Mouse (Mus musculus) lung, embryonic 16.5 days (tissue): ENCODE data around the gene Mllt3. TPM values are rescaled to one million over a fixed set of nuclear protein-coding genes. Genes with fewer than 3 reads are reported as not detected.

ENCODE experiments used
- ATAC-seq: fragments of 200-750 bp; cut with Nextera tagmentation; 2 replicates; pipeline ENCODE4 v1.8.0; 2017; ENCODE audit warnings: low read depth, mild to moderate bottlenecking, moderate library complexity
- H3K27ac ChIP-seq: fragments of 300-500 bp; sonication (generic); 2 replicates; pipeline ENCODE4 v1.5.1; 2014; ENCODE audit warnings: mild to moderate bottlenecking, control low read depth, low read length
- H3K27me3 ChIP-seq: fragments of 300-500 bp; sonication (generic); 2 replicates; pipeline ENCODE4 v1.6.1; 2014; ENCODE audit warnings: low read depth, low read length, mixed read lengths; ENCODE audit not compliant: control insufficient read depth, insufficient read depth
- H3K36me3 ChIP-seq: fragments of 300-500 bp; sonication (generic); 2 replicates; pipeline ENCODE4 v1.6.1; 2014; ENCODE audit warnings: low read length; ENCODE audit not compliant: control insufficient read depth, insufficient read depth
- H3K4me1 ChIP-seq: fragments of 300-500 bp; sonication (generic); replicated peaks from 2 replicates; pipeline ENCODE4 v1.6.1; 2014; ENCODE audit warnings: low read length, mixed read lengths; ENCODE audit not compliant: control insufficient read depth, insufficient read depth
- H3K4me2 ChIP-seq: fragments of 300-500 bp; sonication (generic); 2 replicates; pipeline ENCODE4 v1.6.1; 2014; ENCODE audit warnings: low read depth, low read length, control low read depth
- H3K4me3 ChIP-seq: fragments of 300-500 bp; sonication (generic); 2 replicates; pipeline ENCODE4 v1.5.1; 2014; ENCODE audit warnings: mild to moderate bottlenecking, low read length, control low read depth
- H3K9ac ChIP-seq: fragments of 300-500 bp; sonication (generic); 2 replicates; pipeline ENCODE4 v1.6.1; 2014; ENCODE audit warnings: low read length, control low read depth
- H3K9me3 ChIP-seq: fragments of 300-500 bp; sonication (generic); 2 replicates; pipeline ENCODE4 v1.6.1; 2016; ENCODE audit warnings: low read length; ENCODE audit not compliant: control insufficient read depth
- WGBS: fragments of 180-500 bp; shearing (Covaris S2); extraction: QIAGEN DNeasy Blood & Tissue Kit; methylation state at CpG from one replicate; pipeline ENCODE4 v1.1.7; 2014; 5-methylcytosine and 5-hydroxymethylcytosine counted together
- polyA plus RNA-seq: library from polyadenylated mRNA; unstranded; fragments of >200 nt; fragmentation: Nextera tagmentation; extraction: Ambion mirVana; gene quantifications from 2 replicates; pipeline ENCODE4 v1.2.1, GENCODE M21; 2015

The Mllt3 gene
- 43.6 and 45.1 TPM in 2 replicates for polyA plus RNA-seq

DNA sequence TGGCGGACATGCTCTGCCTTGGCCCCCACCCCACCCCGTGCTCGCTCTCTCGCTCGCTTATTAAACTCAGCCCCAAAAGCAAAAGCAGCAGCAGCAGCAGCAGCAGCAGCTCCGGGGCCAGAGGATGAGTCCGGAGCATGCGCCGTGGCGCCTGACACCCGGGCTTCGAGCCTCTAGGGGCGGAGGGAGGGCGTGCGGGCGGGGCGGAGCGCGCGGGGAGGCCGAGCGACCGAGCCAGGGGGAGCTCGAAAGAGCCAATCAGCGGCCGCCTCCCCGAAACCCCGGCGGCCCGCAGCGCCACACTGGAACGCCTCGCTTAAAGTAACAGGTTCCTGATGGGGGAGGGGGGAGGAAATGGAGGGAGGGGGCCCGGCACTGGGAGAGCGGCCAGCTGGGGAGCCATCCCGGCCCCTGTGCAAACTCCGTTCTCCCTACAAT is at the start of gene Mllt3:
TSS of gene Mllt3 (minus strand) at position 149 of the 438 bp plus-strand sequence.
- Histone ChIP-seq H3K9me3 (no peaks in the 10 kb centered on the region), H3K4me1 (peaks cover 26% of the 10 kb centered on the region), H3K4me3 (peak within 1 kb of the TSS; percentile 86), H3K4me2 (peak within 1 kb of the TSS; percentile 92), H3K27ac (peak within 1 kb of the TSS; percentile 97), H3K9ac (peak within 1 kb of the TSS; percentile 90), H3K36me3 (no peaks in the 10 kb centered on the region), H3K27me3 (0 out of 2 replicates have a peak, but pooled peaks cover 3% of the 10 kb centered on the region)
- peak; percentile 94 for ATAC-seq
- WGBS: 0% methylated on average over 37 of the region's 37 CpGs

DNA sequence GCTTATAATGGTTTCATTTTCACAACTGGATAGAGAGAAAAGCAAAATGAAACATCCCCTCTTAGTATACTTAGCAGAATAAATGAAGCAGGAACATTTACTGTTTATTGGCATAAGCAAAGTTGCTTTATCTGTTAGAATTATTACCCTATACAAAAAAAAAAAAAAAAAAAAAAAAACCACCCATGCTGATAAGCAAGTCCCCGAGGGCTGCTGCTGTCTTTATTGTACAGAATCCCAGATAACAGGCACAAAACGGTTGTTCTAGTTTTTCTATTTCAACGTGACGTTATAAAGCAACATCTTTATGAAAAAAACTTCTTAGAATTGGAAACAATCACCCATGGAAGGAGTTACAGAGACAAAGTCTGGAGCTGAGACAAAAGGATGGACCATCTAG is 49.2 kb upstream of the Mllt3 start:
- no peaks in the 10 kb centered on the region for H3K27me3 ChIP-seq
- no peak for ATAC-seq
- no peaks in the 10 kb centered on the region for H3K9me3 ChIP-seq
- H3K36me3 ChIP-seq: no peaks in the 10 kb centered on the region
- no peak overlapping the region for H3K9ac ChIP-seq
- no peak overlapping the region for H3K4me3 ChIP-seq
- WGBS: 68% methylated on average over 4 of the region's 4 CpGs
- no peak overlapping the region for H3K27ac ChIP-seq
- H3K4me2 ChIP-seq: no peak overlapping the region
- H3K4me1 ChIP-seq: no peaks in the 10 kb centered on the region

DNA sequence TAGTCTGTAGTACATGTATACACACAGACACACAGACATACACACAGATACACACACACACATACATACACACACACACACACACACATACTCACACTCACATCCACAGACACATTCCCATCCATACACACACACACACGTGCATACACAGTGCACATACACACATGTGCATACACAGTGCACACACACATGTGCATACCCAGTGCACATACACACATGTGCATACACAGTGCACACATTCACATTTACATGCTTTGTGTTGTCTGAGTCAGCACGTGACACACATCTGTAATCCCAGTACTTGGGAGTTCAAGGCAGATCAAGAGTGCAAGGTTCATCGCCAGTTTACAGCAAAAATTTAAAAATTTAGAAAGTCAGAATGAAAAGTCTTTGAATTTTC is 48.7 kb upstream of the Mllt3 start:
- Histone ChIP-seq H3K4me3 (no peak overlapping the region), H3K4me1 (no peaks in the 10 kb centered on the region), H3K27ac (no peak overlapping the region), H3K36me3 (no peaks in the 10 kb centered on the region), H3K4me2 (no peak overlapping the region), H3K9me3 (no peaks in the 10 kb centered on the region), H3K27me3 (no peaks in the 10 kb centered on the region), H3K9ac (no peak overlapping the region)
- WGBS: 90% methylated on average over 3 of the region's 3 CpGs
- ATAC-seq: 0 out of 2 replicates have a peak, but pooled peaks have one; percentile 15

DNA sequence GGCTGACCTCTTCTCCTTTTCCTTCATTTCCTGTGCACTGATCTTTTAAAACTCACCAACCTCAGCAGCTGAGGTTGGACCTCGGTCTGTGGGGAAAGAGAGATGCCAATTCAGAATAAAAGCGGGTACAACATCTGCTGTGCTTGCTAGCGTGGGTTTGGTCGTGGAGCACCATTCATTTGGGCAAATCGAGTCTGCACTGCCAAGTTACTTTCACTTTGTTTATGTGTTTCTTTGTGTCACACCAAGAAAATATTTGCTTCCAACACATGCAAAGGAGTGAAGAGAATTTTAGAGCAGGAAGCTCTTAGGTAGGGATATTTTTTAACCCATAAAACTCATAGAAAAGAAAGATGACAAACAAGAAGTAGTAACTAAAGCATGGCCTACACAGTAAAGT is 48.3 kb upstream of the Mllt3 start:
- Histone ChIP-seq H3K4me2 (0 out of 2 replicates have a peak overlapping the region, but pooled peaks have one; percentile 22), H3K27me3 (no peaks in the 10 kb centered on the region), H3K4me3 (no peak overlapping the region), H3K4me1 (no peaks in the 10 kb centered on the region), H3K27ac (no peak overlapping the region), H3K9ac (no peak overlapping the region), H3K36me3 (no peaks in the 10 kb centered on the region), H3K9me3 (no peaks in the 10 kb centered on the region)
- 37% methylated on average over 5 of the region's 5 CpGs for WGBS
- ATAC-seq: no peak

DNA sequence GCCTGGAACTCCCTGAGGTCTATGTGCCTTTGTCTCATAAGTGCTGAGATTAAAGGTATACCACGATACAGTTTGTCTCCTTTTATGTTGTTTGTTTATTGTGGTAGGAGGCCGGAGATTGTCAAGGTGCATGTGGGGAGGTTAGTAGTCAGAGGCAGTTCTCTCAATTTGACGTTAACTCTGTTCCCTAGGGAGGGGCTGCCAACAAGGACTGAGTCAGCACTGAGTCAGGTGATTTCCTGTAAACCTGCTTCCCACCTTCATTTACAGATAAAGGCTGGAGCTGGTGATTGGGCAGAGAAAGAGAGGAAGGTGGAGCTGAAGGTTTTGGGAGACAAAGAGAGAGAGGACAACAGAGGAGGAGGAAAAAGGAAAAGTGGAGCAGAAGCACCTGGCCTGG is 45.8 kb upstream of the Mllt3 start:
- no peaks in the 10 kb centered on the region for H3K4me1 ChIP-seq
- no peaks in the 10 kb centered on the region for H3K36me3 ChIP-seq
- H3K4me3 ChIP-seq: no peak overlapping the region
- H3K27me3 ChIP-seq: no peaks in the 10 kb centered on the region
- no peak overlapping the region for H3K4me2 ChIP-seq
- H3K27ac ChIP-seq: no peak overlapping the region
- H3K9me3 ChIP-seq: no peaks in the 10 kb centered on the region
- H3K9ac ChIP-seq: no peak overlapping the region
- no peak for ATAC-seq
- WGBS: 52% methylated on average over 3 of the region's 3 CpGs

DNA sequence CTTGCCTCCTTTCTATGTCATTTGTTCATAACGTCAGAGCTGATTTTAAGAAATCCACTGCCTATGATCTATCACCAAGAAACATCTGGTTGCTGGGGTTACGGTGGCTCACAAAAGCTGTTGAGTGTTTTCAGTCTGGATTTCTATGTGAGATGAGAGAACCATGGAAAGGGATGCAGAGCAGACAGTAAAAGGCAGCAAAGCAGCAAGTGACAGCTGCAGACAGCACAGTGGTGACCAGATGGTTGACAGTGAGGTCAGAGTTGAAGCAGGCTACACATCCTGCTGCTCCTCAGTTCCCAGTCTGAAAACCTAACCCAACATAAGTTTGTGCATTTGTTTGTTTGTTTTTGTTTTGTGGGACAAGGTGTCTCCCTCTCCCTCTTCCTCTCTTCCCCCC is 42.2 kb upstream of the Mllt3 start:
- H3K9me3 ChIP-seq: no peaks in the 10 kb centered on the region
- H3K27me3 ChIP-seq: no peaks in the 10 kb centered on the region
- no peak overlapping the region for H3K4me3 ChIP-seq
- no peaks in the 10 kb centered on the region for H3K36me3 ChIP-seq
- WGBS: 60% methylated on average over 2 of the region's 2 CpGs
- no peak overlapping the region for H3K9ac ChIP-seq
- ATAC-seq: no peak
- no peak overlapping the region for H3K27ac ChIP-seq
- H3K4me2 ChIP-seq: no peak overlapping the region
- H3K4me1 ChIP-seq: no peaks in the 10 kb centered on the region

DNA sequence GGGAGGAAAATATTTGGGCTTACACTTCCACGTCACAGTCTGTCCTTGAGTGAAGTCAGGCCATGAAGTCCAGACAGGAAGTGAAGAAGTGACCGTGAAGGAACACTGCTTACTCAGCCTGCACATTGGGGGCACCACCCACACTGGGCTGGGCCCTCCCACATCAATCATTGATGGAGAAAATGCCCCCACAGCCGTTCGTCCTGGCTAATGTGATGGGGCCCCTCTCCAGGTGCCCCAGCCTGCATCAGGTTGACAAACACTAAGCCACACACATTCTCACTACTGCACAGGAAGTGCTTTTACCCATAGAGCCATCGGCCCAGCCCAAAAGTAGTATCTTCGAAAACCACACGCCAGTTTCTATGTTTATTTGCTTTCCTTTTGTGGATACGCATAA is 13.1 kb upstream of the Mllt3 start:
- Histone ChIP-seq H3K9me3 (no peaks in the 10 kb centered on the region), H3K4me1 (no peaks in the 10 kb centered on the region), H3K36me3 (no peaks in the 10 kb centered on the region), H3K4me2 (no peak overlapping the region), H3K9ac (no peak overlapping the region), H3K27ac (no peak overlapping the region), H3K27me3 (no peaks in the 10 kb centered on the region), H3K4me3 (no peak overlapping the region)
- no peak for ATAC-seq
- 50% methylated on average over 8 of the region's 8 CpGs for WGBS

DNA sequence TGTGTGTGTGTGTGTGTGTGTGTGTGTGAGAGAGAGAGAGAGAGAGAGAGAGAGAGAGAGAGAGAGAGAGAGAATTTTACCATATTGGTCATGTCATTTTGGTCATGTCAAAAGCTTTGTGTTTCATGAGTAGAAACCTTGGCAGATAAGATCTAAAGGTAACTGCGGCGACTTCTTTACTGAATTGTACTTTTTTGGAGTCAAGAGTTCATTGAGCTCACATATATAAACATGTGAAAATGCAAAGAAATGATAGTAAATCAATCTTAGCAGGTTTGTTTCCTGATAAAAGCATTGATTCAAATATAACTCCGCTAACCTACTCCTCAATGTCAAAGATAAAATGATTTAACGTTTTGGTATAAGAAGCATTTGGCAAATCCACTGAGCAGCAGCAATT is 12.0 kb upstream of the Mllt3 start:
- Histone ChIP-seq H3K4me3 (no peak overlapping the region), H3K27me3 (no peaks in the 10 kb centered on the region), H3K9ac (no peak overlapping the region), H3K36me3 (no peaks in the 10 kb centered on the region), H3K27ac (no peak overlapping the region), H3K4me1 (no peaks in the 10 kb centered on the region), H3K9me3 (no peaks in the 10 kb centered on the region), H3K4me2 (no peak overlapping the region)
- no peak for ATAC-seq
- 61% methylated on average over 4 of the region's 4 CpGs for WGBS

DNA sequence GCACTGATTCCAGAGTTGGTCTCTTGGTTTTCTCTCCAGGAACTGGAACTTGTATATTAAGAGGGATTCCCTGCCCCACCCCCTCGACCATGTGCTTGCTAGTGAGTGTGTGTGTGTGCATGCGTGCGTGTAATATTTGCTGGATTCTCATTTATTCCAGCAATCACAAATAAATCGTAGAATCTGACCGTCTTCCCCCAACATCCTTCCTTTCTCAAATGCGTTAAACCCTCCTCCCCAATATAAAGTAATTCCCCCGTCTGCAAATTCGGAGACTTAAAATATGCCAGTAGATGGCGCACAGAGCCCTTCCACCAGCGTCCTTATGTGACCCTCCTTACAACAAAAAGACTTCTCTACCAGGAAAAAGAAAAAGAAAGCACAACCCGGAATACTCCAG is 2.2 kb upstream of the Mllt3 start:
- no peak for ATAC-seq
- WGBS: under 1% methylated on average over 11 of the region's 11 CpGs
- Histone ChIP-seq H3K9me3 (no peaks in the 10 kb centered on the region), H3K9ac (no peak overlapping the region), H3K4me2 (peak overlapping the region; percentile 92), H3K27ac (no peak overlapping the region), H3K36me3 (no peaks in the 10 kb centered on the region), H3K4me1 (peaks cover 16% of the 10 kb centered on the region), H3K4me3 (peak overlapping the region; percentile 23), H3K27me3 (0 out of 2 replicates have a peak, but pooled peaks cover 3% of the 10 kb centered on the region)
